Mouse (Mus musculus) heart, postnatal 0 days (tissue): Measurements from ENCODE around the gene Cks1b.

Experiments
- CTCF ChIP-seq: IDR thresholded peaks from 2 replicates; pipeline ENCODE4 v1.5.1; 2016; ENCODE audit warnings: antibody characterized with exemption, control low read depth, low read depth
- EP300 ChIP-seq: IDR thresholded peaks from 2 replicates; pipeline ENCODE4 v1.6.1; 2016; ENCODE audit warnings: antibody characterized with exemption, low read depth

DNA sequence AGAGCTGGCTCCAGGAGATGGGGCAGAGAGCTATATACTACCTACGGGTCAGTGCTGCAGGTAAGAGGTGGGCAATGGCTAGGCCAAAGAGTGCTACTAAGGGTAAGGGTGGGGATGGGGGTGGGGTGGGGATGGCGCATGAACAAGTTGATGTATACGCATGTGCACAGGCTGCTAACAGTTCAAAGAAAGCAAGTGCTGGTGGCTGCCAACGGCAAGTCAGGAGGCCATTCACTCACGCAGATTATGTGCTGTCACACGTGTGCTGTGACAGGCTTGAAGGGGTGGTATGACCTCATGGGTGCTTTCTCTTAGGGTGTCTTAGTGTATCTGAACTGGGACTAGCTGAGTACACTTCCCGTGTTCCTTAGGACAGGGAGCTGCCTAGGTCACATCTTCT is 16.9 kb downstream of the Cks1b start:
- TF ChIP-seq CTCF, result no peak
- TF ChIP-seq EP300, result no peak
